Mouse (Mus musculus) adrenal gland, postnatal 14 days (tissue): Measurements from ENCODE around the gene Fam149a. TPM values are rescaled to one million over a fixed set of nuclear protein-coding genes. Genes with fewer than 3 reads are reported as not detected.
A peak's percentile ranks its signal among the peaks of the same experiment; 100 is the strongest.

Experiments
- DNase-seq: peaks from one replicate; pipeline ENCODE4 v3.0.0; 2021; ENCODE audit warnings: mixed read lengths
- long read RNA-seq, 2 experiments: library from polyadenylated mRNA; stranded (forward); transcript quantifications; one replicate each; pipeline ENCODE4 v2.0.0; 2021
- total RNA-seq: library from RNA; stranded (reverse); gene quantifications from 2 replicates; pipeline ENCODE4 v1.2.3, GENCODE M21; 2021

Fam149a gene
- total RNA-seq: 6.4 and 7.3 TPM in 2 replicates
- long read RNA-seq, experiment 1, transcript Fam149a-203 (14 exons, 2,661 nt): major isoform, 8 of 8 reads
- long read RNA-seq, experiment 1, partial matches to known transcripts: 0 of 8 reads
- long read RNA-seq, experiment 1, other reads (novel, unspliced or antisense): 0 of 8 reads
- long read RNA-seq, experiment 2, full-length matches to known transcripts: 4 of 6 reads
- long read RNA-seq, experiment 2, partial matches to known transcripts: 1 of 6 reads
- long read RNA-seq, experiment 2, other reads (novel, unspliced or antisense): 1 of 6 reads

- DNase-seq: no peak
These were observed at the start of gene Fam149a for GRCm38 (mm10) chr8:45381963-45382347. Gene Fam149a, minus strand, starts transcription at chr8:45382291.

DNA sequence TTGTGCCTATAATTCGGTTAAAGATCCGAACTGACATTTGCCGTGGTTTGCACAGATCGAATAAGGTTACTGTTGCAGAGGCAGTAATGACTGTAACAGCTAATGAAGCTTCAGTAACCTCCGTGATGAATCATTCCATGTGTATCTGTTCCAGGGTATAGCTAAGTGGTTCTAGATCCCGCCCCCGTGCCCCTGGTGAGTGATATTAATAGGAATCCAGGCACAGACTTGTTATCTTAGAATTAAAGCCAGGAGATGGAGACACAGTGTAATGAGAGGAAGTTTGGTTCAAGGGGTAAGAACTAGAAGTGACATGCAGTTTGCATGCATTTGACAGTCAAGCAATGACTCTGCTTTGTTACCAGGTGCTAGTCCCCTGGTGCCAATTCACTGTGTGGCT, 38.1 kb upstream of the Fam149a start:
- no peak for DNase-seq

- no peak for DNase-seq
These were observed 32.9 kb upstream of the Fam149a start for GRCm38 (mm10) chr8:45414965-45415364.

- DNase-seq: no peak
These were observed 28.8 kb upstream of the Fam149a start, which contains the start of gene Tlr3 for GRCm38 (mm10) chr8:45410882-45411281. Gene Tlr3, minus strand, starts transcription at chr8:45411080.

DNA sequence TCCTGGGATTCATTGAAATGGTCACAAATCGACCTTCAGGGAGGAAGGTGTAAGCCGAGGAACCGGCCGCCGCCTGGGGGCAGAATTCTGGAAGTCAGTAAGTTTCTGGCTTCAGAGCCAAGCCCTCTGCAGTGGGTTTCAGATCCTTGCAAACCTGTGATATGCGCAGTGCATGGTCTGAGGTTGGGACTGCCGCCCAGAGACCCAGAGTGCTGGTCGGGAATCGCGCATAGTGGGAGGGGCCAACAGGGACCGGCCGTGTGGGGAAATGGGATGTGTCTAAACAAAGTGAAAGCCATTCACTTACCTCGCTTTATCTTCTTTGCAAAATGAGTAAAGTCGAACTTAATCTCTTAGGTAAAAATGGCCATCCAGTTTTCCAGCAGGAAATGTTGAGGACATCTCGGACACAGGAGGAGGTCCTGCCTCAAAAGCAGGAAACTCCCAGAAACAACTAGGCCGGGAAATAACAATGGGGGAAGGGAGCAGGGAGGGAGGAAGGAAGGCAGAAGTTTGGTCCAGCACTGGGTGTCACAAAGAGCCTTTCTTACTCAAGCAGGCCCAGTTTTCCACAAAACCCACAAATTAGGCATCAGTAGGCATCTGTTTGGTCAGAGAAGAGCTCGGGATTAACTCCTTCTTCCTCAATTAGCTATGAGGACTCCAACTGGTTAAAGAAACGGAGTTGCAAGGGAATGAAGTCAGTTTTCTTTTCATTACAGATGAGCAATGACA, 28.2 kb upstream of the Fam149a start:
- peak; percentile 78 for DNase-seq

- no peak for DNase-seq
These were observed 27.6 kb upstream of the Fam149a start for GRCm38 (mm10) chr8:45409702-45410101.

DNA sequence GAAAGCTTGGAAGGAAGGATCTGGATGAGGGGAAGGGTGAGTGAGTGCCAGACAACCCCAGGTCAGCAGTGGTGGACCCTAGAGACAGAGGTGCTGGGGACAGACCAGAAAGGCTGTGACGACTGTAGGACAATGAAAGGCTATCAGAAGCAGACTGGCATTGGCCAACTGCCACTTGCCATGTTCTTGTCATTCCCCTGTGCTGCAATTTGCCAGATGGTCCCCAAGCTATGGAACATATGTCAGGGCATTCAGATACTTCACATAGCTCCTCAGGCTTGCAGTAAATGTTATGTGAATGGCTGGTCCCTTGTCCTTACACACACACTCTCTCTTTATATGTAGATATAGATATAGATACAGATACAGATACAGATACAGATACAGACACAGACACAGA, 1.2 kb upstream of the Fam149a start:
- DNase-seq: no peak

DNA sequence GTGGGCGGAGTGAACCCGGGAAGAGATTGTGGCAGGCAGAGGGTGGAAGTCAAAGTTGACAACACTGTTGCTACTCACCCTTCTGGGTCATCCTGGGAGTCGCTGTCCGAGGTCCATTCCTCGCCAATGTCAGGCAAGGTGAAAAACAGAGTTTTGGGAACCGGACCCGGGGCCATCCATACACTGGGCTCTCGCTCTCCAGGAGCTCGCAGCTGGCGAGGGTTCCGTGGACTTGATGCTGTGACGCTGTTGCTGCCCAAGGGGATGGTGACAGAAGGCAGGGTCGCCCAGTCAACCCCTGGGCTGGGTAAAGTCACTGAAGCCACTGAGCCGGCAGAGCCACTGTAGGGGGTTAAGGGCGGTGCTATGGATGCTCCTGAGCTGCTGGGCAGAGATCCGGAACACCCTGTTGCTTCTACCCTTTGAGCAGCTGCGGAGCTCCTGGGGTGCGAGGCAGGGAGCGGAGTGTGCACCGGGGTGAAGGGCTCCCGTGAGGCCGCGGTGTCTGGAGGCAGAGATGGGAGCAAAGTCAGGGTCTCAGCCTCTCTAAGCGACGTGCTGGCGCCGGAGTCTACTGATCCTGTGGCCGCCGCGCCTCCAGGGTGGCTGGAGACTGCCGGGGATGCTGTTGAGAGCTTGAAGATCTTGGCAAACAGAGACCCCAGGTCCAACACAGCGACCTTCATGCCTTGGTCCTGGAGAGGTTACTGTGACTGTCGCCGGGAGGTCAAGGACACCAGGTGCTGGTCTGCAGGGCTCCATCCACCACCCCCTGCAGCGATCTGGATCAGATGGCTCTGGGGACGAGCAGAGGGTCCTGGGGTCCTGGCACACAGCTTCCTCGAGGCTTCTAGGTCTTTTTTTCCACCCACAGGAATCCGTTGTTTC, 772 bp downstream of the Fam149a start:
- DNase-seq: no peak

- DNase-seq: no peak
These were observed 1.5 kb downstream of the Fam149a start for GRCm38 (mm10) chr8:45380598-45380997.

GRCm38 (mm10) chr8:45374071-45374470, 8.0 kb downstream of the Fam149a start:
- no peak for DNase-seq

GRCm38 (mm10) chr8:45367154-45367553, 14.9 kb downstream of the Fam149a start:
- no peak for DNase-seq

- no peak for DNase-seq
These were observed 18.9 kb downstream of the Fam149a start for GRCm38 (mm10) chr8:45363220-45363619.

- peak; percentile 37 for DNase-seq
These were observed 19.8 kb downstream of the Fam149a start for GRCm38 (mm10) chr8:45362323-45362722.

DNA sequence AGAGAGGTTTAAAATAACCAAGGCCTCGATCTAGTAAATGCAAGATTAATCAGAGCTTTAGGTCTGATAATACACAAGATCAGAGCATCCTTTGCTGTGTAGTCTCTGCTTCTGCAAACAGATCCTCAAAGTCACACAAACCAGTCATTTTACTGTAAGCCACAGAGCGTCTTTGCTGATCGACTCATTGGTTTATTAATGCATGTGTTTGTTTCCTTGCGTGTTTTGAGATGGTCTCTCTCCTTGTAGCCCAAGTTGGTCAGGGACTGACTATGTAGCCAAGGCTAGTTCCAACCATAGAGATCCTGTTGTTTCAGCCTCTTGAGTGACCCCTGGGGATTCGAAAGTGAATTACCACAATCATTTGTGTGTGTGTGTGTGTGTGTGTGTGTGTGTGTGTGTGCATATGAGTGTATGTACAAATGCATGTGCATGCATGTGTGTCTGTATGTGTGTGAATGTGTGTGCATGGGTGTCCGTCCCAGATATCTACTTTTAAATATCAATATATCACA, 22.9 kb downstream of the Fam149a start:
- peak; percentile 14 for DNase-seq

- DNase-seq: peak; percentile 62
These were observed 23.8 kb downstream of the Fam149a start for GRCm38 (mm10) chr8:45358132-45358918.

GRCm38 (mm10) chr8:45355809-45356208, 26.3 kb downstream of the Fam149a start:
- no peak for DNase-seq

DNA sequence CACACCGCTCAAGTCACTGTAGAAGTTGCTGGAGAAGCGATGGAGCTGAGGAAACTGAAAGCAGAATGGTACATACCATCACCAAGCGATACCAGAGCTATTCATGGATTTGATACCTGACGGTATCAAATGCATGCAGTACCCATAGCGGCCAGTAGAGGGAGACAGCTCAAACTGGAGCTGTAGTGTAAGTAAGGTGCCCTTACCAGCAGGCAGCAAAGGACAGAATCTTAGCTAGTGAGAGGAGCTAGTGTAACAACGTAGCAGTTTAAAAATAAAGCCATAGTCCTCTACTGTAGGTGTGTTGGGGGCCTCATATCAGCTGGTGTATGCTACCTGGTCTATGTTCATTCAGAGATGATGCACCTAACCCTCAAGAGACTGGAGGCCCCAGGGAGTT, 37.1 kb downstream of the Fam149a start:
- peak; percentile 72 for DNase-seq

- DNase-seq: no peak
These were observed 37.8 kb downstream of the Fam149a start for GRCm38 (mm10) chr8:45344298-45344697.

GRCm38 (mm10) chr8:45341630-45342628, 40.2 kb downstream of the Fam149a start:
- no peak for DNase-seq

DNA sequence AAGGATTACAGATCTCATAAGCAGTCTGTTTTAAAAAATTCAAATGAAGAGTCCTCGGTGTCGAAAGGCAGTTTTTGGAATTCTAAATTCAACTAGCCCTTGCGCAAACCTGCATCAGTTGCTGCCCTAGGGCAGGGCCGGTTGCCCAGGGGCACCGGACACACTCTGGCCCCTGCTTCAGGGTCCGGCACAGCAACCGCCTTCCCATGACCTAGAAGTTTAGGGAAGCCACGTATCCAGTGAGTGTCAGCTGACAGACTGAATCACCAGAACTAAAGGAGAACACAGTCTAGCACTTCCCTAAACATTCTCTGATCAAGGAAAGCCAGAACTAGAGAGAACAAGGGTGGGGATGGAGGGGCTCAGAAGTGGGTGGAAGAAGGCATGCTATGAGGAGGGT, 48.6 kb downstream of the Fam149a start:
- DNase-seq: peak; percentile 57
